Mouse (Mus musculus) heart, postnatal 0 days (tissue): ENCODE measurements around the gene Timp3.
"Not testable (repeated sequence)": the region's sequence is repeated elsewhere in the genome, so short reads cannot be mapped to it uniquely, and the experiment has no call there.

Source experiments
- CTCF ChIP-seq: IDR thresholded peaks from 2 replicates; pipeline ENCODE4 v1.5.1; 2016; ENCODE audit warnings: antibody characterized with exemption, control low read depth, low read depth
- EP300 ChIP-seq: IDR thresholded peaks from 2 replicates; pipeline ENCODE4 v1.6.1; 2016; ENCODE audit warnings: antibody characterized with exemption, low read depth

GRCm38 (mm10) chr10:86378803-86379202 is 78.6 kb downstream of the Timp3 start:
- TF ChIP-seq CTCF, EP300: not testable (repeated sequence)
